Mouse (Mus musculus): ENCODE measurements around the gene Gstt3. TPM values are rescaled to one million over a fixed set of nuclear protein-coding genes. Genes with fewer than 3 reads are reported as not detected.
"Not testable (repeated sequence)": the region's sequence is repeated elsewhere in the genome, so short reads cannot be mapped to it uniquely, and the experiment has no call there.

The Gstt3 gene
- polyA plus RNA-seq, 1 experiment from 2014 or later, result 0.67 TPM

- Histone ChIP-seq H3K4me2 (ENCODE audit: low read length) (peak within 1 kb of the TSS; percentile 81), H3K27me3 (replicated peaks; ENCODE audit: control insufficient read depth, insufficient read depth, low read length) (no peaks in the 10 kb centered on the region; the same call in 1 of the 2 replicates), H3K27ac (ENCODE audit: low read depth, low read length) (no peak within 1 kb of the TSS), H3K36me3 (ENCODE audit: control insufficient read depth, insufficient read depth, low read length) (no peaks in the 10 kb centered on the region), H3K4me3 (ENCODE audit: low read depth, low read length) (peak within 1 kb of the TSS; percentile 53), H3K9ac (ENCODE audit: low read length) (peak within 1 kb of the TSS; percentile 70), H3K4me1 (ENCODE audit: control insufficient read depth, insufficient read depth, low read length) (peaks cover 3% of the 10 kb centered on the region; the same call in 1 of the 2 replicates), H3K9me3 (replicated peaks; ENCODE audit: control insufficient read depth, low read length) (no peaks in the 10 kb centered on the region)
- WGBS, result under 1% methylated on average over 43 of the region's 47 CpGs
- peak; percentile 98 for ATAC-seq
- DNase-seq (ENCODE audit: low spot score), result peak; percentile 94
Observed at GRCm38 (mm10) chr10:75772795-75773664, 8.2 kb downstream of the Gstt3 start, which contains the start of gene Ddt. Gene Ddt (minus strand): TSS chr10:75773414.

GRCm38 (mm10) chr10:75767756-75768155, 13.5 kb downstream of the Gstt3 start:
- not testable (repeated sequence) for ATAC-seq

DNA sequence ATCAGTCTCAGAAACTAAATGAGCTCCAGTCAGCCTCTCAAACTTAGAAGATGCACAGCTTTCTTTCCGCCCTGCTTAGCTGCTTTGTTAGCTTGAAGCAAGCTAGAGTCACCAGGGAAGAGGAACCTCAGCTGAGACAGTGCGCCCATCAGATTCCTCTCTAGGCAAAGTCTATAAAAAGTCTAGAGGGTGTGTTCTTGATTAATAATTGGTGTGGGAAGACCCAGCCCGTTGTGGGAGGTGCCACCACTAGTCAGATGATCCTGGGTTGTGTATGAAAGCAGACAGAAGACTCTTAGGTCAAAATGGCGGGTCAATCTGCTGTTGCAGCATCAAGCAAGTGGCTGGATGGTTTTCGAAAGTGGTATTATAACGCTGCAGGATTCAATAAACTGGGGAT, 14.4 kb downstream of the Gstt3 start:
- Histone ChIP-seq H3K4me2 (ENCODE audit: low read length) (no peak overlapping the region), H3K9ac (ENCODE audit: low read length) (no peak overlapping the region), H3K27ac (ENCODE audit: low read depth, low read length) (no peak overlapping the region), H3K36me3 (ENCODE audit: control insufficient read depth, insufficient read depth, low read length) (no peaks in the 10 kb centered on the region), H3K4me3 (ENCODE audit: low read depth, low read length) (no peak overlapping the region), H3K27me3 (replicated peaks; ENCODE audit: control insufficient read depth, insufficient read depth, low read length) (no peaks in the 10 kb centered on the region), H3K9me3 (replicated peaks; ENCODE audit: control insufficient read depth, low read length) (no peaks in the 10 kb centered on the region), H3K4me1 (ENCODE audit: control insufficient read depth, insufficient read depth, low read length) (0 out of 2 replicates have a peak, but pooled peaks cover 3% of the 10 kb centered on the region)
- WGBS, result 87% methylated on average over 6 of the region's 6 CpGs
- ATAC-seq (no peak), DNase-seq (ENCODE audit: low spot score) (no peak)

More at GRCm38 (mm10) chr10:75767756-75768155, 13.5 kb downstream of the Gstt3 start:
- H3K27me3 ChIP-seq (replicated peaks; ENCODE audit: control insufficient read depth, insufficient read depth, low read length); H3K36me3 ChIP-seq (ENCODE audit: control insufficient read depth, insufficient read depth, low read length); H3K27ac ChIP-seq (ENCODE audit: low read depth, low read length); DNase-seq (ENCODE audit: low spot score); H3K4me1 ChIP-seq (ENCODE audit: control insufficient read depth, insufficient read depth, low read length); H3K4me3 ChIP-seq (ENCODE audit: low read depth, low read length); H3K4me2 ChIP-seq (ENCODE audit: low read length); H3K9me3 ChIP-seq (replicated peaks; ENCODE audit: control insufficient read depth, low read length); H3K9ac ChIP-seq (ENCODE audit: low read length): not testable (repeated sequence)
- WGBS, result 25% methylated on average over 5 of the region's 5 CpGs

GRCm38 (mm10) chr10:75764519-75765473, 16.4 kb downstream of the Gstt3 start:
- H3K36me3 ChIP-seq (ENCODE audit: control insufficient read depth, insufficient read depth, low read length), result no peaks in the 10 kb centered on the region
- H3K4me3 ChIP-seq (ENCODE audit: low read depth, low read length), result peak overlapping the region; percentile 86
- H3K27me3 ChIP-seq (replicated peaks; ENCODE audit: control insufficient read depth, insufficient read depth, low read length), result no peaks in the 10 kb centered on the region
- H3K4me1 ChIP-seq (ENCODE audit: control insufficient read depth, insufficient read depth, low read length), result 0 out of 2 replicates have a peak, but pooled peaks cover 3% of the 10 kb centered on the region
- under 1% methylated on average over 27 of the region's 27 CpGs for WGBS
- ATAC-seq (peak; percentile 57), DNase-seq (ENCODE audit: low spot score) (peak; percentile 87)
- peak overlapping the region; percentile 33; the same call in 1 of the 2 replicates for H3K27ac ChIP-seq (ENCODE audit: low read depth, low read length)
- H3K9ac ChIP-seq (ENCODE audit: low read length), result peak overlapping the region; percentile 82
- peak overlapping the region; percentile 65 for H3K4me2 ChIP-seq (ENCODE audit: low read length)
- H3K9me3 ChIP-seq (replicated peaks; ENCODE audit: control insufficient read depth, low read length), result 0 out of 2 replicates have a peak, but pooled peaks cover 2% of the 10 kb centered on the region

DNA sequence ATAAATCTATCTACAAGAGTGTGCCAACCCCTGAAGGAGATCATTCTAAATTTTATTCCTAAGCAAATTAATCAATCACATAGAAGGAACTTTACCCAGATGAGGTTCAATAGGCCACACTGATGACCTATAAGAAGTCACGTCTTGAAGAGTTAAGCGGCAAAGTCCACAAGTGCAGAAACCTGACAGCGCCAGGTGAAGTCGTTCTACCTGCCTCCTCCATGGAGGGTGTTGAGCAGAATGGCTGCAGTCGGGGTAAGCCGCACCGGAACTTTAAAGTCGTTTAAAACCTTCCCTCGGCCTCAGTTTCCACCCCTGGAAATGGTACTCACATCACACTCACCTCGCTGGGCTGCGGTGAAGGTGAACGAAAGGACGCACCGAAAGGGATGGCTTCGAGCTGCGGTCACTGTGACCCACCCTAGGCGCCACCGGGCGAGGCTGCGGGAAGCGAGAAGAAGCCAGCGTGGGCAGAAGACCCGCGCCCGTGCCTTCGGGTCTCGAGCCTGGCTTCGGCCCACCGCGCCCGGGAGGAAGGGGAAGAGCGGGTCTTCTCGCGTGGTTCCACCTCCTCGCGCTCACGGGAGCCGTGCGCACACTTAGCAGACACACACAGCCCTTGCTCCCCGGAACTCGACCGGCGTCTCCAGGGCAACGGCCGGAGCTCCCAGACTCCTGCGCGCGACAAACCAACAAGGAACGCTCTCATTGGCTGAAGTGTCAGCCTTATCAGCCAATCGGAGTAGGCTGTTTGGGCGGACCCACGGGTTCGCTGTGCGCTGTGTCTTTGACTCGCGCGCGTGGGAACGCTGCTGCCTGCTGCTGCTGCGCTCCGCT, 17.3 kb downstream of the Gstt3 start, which contains the start of gene Cabin1:
Cabin1 (minus strand) TSS at position 660 of the 837 bp plus-strand sequence.
- no peaks in the 10 kb centered on the region for H3K27me3 ChIP-seq (replicated peaks; ENCODE audit: control insufficient read depth, insufficient read depth, low read length)
- peak within 1 kb of the TSS; percentile 86 for H3K4me3 ChIP-seq (ENCODE audit: low read depth, low read length)
- under 1% methylated on average over 51 of the region's 61 CpGs for WGBS
- peak; percentile 100 for DNase-seq (ENCODE audit: low spot score)
- H3K27ac ChIP-seq (ENCODE audit: low read depth, low read length), result peak within 1 kb of the TSS; percentile 33; the same call in 1 of the 2 replicates
- 0 out of 2 replicates have a peak, but pooled peaks cover 2% of the 10 kb centered on the region for H3K9me3 ChIP-seq (replicated peaks; ENCODE audit: control insufficient read depth, low read length)
- 0 out of 2 replicates have a peak, but pooled peaks cover 3% of the 10 kb centered on the region for H3K4me1 ChIP-seq (ENCODE audit: control insufficient read depth, insufficient read depth, low read length)
- peak; percentile 100 for ATAC-seq
- H3K36me3 ChIP-seq (ENCODE audit: control insufficient read depth, insufficient read depth, low read length), result no peaks in the 10 kb centered on the region
- peak within 1 kb of the TSS; percentile 65 for H3K4me2 ChIP-seq (ENCODE audit: low read length)
- peak within 1 kb of the TSS; percentile 82 for H3K9ac ChIP-seq (ENCODE audit: low read length)

GRCm38 (mm10) chr10:75762413-75762812, 18.8 kb downstream of the Gstt3 start:
- H3K4me3 ChIP-seq (ENCODE audit: low read depth, low read length), result no peak overlapping the region
- H3K27me3 ChIP-seq (replicated peaks; ENCODE audit: control insufficient read depth, insufficient read depth, low read length), result no peaks in the 10 kb centered on the region
- no peak overlapping the region for H3K27ac ChIP-seq (ENCODE audit: low read depth, low read length)
- H3K9me3 ChIP-seq (replicated peaks; ENCODE audit: control insufficient read depth, low read length), result 0 out of 2 replicates have a peak, but pooled peaks cover 2% of the 10 kb centered on the region
- H3K4me1 ChIP-seq (ENCODE audit: control insufficient read depth, insufficient read depth, low read length), result 0 out of 2 replicates have a peak, but pooled peaks cover 3% of the 10 kb centered on the region
- H3K36me3 ChIP-seq (ENCODE audit: control insufficient read depth, insufficient read depth, low read length), result 0 out of 2 replicates have a peak, but pooled peaks cover 5% of the 10 kb centered on the region
- no peak overlapping the region for H3K9ac ChIP-seq (ENCODE audit: low read length)
- no peak for DNase-seq (ENCODE audit: low spot score)
- H3K4me2 ChIP-seq (ENCODE audit: low read length), result no peak overlapping the region
- no peak for ATAC-seq
- 89% methylated on average over 3 of the region's 3 CpGs for WGBS

- 95% methylated on average over 3 of the region's 3 CpGs for WGBS
- no peak for ATAC-seq
- Histone ChIP-seq H3K4me3 (ENCODE audit: low read depth, low read length) (no peak overlapping the region), H3K4me2 (ENCODE audit: low read length) (no peak overlapping the region), H3K27ac (ENCODE audit: low read depth, low read length) (no peak overlapping the region), H3K9me3 (replicated peaks; ENCODE audit: control insufficient read depth, low read length) (0 out of 2 replicates have a peak, but pooled peaks cover 2% of the 10 kb centered on the region), H3K9ac (ENCODE audit: low read length) (no peak overlapping the region), H3K27me3 (replicated peaks; ENCODE audit: control insufficient read depth, insufficient read depth, low read length) (no peaks in the 10 kb centered on the region), H3K4me1 (ENCODE audit: control insufficient read depth, insufficient read depth, low read length) (0 out of 2 replicates have a peak, but pooled peaks cover 3% of the 10 kb centered on the region), H3K36me3 (ENCODE audit: control insufficient read depth, insufficient read depth, low read length) (peaks cover 6% of the 10 kb centered on the region)
- no peak for DNase-seq (ENCODE audit: low spot score)
Observed at GRCm38 (mm10) chr10:75760311-75760710, 20.9 kb downstream of the Gstt3 start.
